In genomic region chr12:29708166-29708565, GRCm38 (mm10) we compare ENCODE assay signal across 19 mouse cellular contexts.
DNase-seq lines count a peak whose midpoint lies in the region; ATAC-seq and TF ChIP-seq lines count a peak whose summit lies in the region.
"Had no signal": no experiment of that assay in that cellular context is flagged by ENCODE, and none has a peak within 500 bp of the region (broad histone marks: within the 10 kb centered on the region; RNA-seq: fewer than 3 reads in every experiment).

No protein-coding gene starts in this region.

- no peak overlapping the region for H3K4me3 ChIP-seq in heart, postnatal 0 days (ENCODE audit: low read depth, low read length)
- no peak overlapping the region for H3K4me3 ChIP-seq in layer of hippocampus, adult 2 months
- no peak overlapping the region for H3K4me3 ChIP-seq in neural tube, embryonic 15.5 days (replicated peaks)
- H3K4me3 ChIP-seq: embryonic facial prominence, embryonic 10.5 days; forebrain, embryonic 13.5 days; heart, embryonic 15.5 days had no signal

- 26% methylated on average over 3 of the region's 3 CpGs for WGBS in heart, postnatal 0 days
- WGBS in neural tube, embryonic 15.5 days = 74% methylated on average over 3 of the region's 3 CpGs

- DNase-seq in heart, postnatal 0 days (ENCODE audit: low spot score) = peak; percentile 21
- DNase-seq in heart, postnatal 10 days = no peak
- peak in 1 of 2 experiments; percentile 51 for DNase-seq in layer of hippocampus, adult 2 months (ENCODE audit: low spot score in 2 of 2)
- DNase-seq in layer of hippocampus, postnatal 25 days (ENCODE audit: extremely low spot score in 1 of 2, low spot score in 1 of 2) = no peak
- DNase-seq in right cerebral cortex, adult 18-20 months = peak; percentile 40
- no peak for DNase-seq in right cerebral cortex, postnatal 25 days
- peak; percentile 54 for DNase-seq in telencephalon, adult 2 months (ENCODE audit: low read depth, low spot score)
- DNase-seq: adrenal gland, adult 2 months; adrenal gland, postnatal 25 days; cerebellum, adult 2 months; cerebellum, postnatal 10 days; forebrain, postnatal 0 days; gastrocnemius, postnatal 36 days; heart, adult 11 months had no signal

- peak; percentile 15 for TF ChIP-seq CTCF in heart, postnatal 0 days (IDR thresholded peaks at IDR 0.05; ENCODE audit: low read depth)
- TF ChIP-seq CTCF in layer of hippocampus, adult 2 months (conservative IDR thresholded peaks at IDR 0.05) = peak; percentile 45

- peak; percentile 36; the same call in 1 of the 2 replicates for ATAC-seq in heart, postnatal 0 days (ENCODE audit: insufficient read depth, low read depth)
- ATAC-seq in neural tube, embryonic 15.5 days (ENCODE audit: low FRiP score) = no peak
- ATAC-seq: forebrain, embryonic 13.5 days; hindbrain, embryonic 16.5 days had no signal

- no peaks in the 10 kb centered on the region for H3K4me1 ChIP-seq in heart, postnatal 0 days (ENCODE audit: control insufficient read depth, insufficient read depth)
- H3K4me1 ChIP-seq in neural tube, embryonic 15.5 days = peaks cover 7% of the 10 kb centered on the region

- H3K27ac ChIP-seq in heart, postnatal 0 days (ENCODE audit: low read depth) = no peak overlapping the region
- H3K27ac ChIP-seq in layer of hippocampus, adult 2 months = peak overlapping the region; percentile 83
- H3K27ac ChIP-seq in neural tube, embryonic 15.5 days (replicated peaks) = no peak overlapping the region
- H3K27ac ChIP-seq: embryonic facial prominence, embryonic 10.5 days; forebrain, embryonic 13.5 days; heart, embryonic 15.5 days had no signal

- H3K9me3 ChIP-seq in heart, postnatal 0 days (replicated peaks; ENCODE audit: control insufficient read depth, low read length) = no peaks in the 10 kb centered on the region
- no peaks in the 10 kb centered on the region for H3K9me3 ChIP-seq in neural tube, embryonic 15.5 days (replicated peaks)
- H3K9me3 ChIP-seq: embryonic facial prominence, embryonic 10.5 days; forebrain, embryonic 13.5 days; heart, embryonic 15.5 days had no signal

- intact Hi-C loops in heart, postnatal 10 days (cut with DNase I) = no loop called here

- H3K9ac ChIP-seq in heart, postnatal 0 days (replicated peaks; ENCODE audit: low read depth, low read length) = no peak overlapping the region
- no peak overlapping the region for H3K9ac ChIP-seq in neural tube, embryonic 15.5 days (replicated peaks)
- H3K9ac ChIP-seq: forebrain, embryonic 13.5 days; forebrain, postnatal 0 days; heart, embryonic 15.5 days had no signal

- no peaks in the 10 kb centered on the region for H3K27me3 ChIP-seq in heart, postnatal 0 days (ENCODE audit: control insufficient read depth, insufficient read depth, low read length)
- no peaks in the 10 kb centered on the region for H3K27me3 ChIP-seq in neural tube, embryonic 15.5 days (replicated peaks)
- H3K27me3 ChIP-seq: forebrain, embryonic 13.5 days; heart, embryonic 15.5 days had no signal

- TF ChIP-seq EP300 in heart, postnatal 0 days (IDR thresholded peaks at IDR 0.05; ENCODE audit: low read depth) = no peak

- no peaks in the 10 kb centered on the region for H3K36me3 ChIP-seq in heart, postnatal 0 days (replicated peaks; ENCODE audit: control insufficient read depth, insufficient read depth, low read length)
- peaks cover 3% of the 10 kb centered on the region; the same call in 1 of the 2 replicates for H3K36me3 ChIP-seq in neural tube, embryonic 15.5 days
- H3K36me3 ChIP-seq: embryonic facial prominence, embryonic 10.5 days; heart, embryonic 15.5 days had no signal

- no peak overlapping the region for H3K4me2 ChIP-seq in heart, postnatal 0 days (ENCODE audit: low read depth, low read length)
- H3K4me2 ChIP-seq in neural tube, embryonic 15.5 days = no peak overlapping the region
- H3K4me2 ChIP-seq: forebrain, embryonic 13.5 days; heart, embryonic 15.5 days had no signal

Comparison
In these comparisons a context has a peak if more than half of its experiments do, and no peak if none do; other contexts are left out.
1. DNase-seq: peak in heart, postnatal 0 days (single experiment), right cerebral cortex, adult 18-20 months (single experiment) and telencephalon, adult 2 months (single experiment); none in heart, postnatal 10 days (0 of 2), layer of hippocampus, postnatal 25 days (0 of 2) and right cerebral cortex, postnatal 25 days (single experiment).